Mouse (Mus musculus) adipocyte (in vitro differentiated cells): Measurements from ENCODE around the gene Afap1l2.

Experiments used
- DNase-seq: peaks from one replicate; pipeline ENCODE4 v3.0.0-alpha.2; 2016; ENCODE audit warnings: low spot score

The Afap1l2 gene

DNA sequence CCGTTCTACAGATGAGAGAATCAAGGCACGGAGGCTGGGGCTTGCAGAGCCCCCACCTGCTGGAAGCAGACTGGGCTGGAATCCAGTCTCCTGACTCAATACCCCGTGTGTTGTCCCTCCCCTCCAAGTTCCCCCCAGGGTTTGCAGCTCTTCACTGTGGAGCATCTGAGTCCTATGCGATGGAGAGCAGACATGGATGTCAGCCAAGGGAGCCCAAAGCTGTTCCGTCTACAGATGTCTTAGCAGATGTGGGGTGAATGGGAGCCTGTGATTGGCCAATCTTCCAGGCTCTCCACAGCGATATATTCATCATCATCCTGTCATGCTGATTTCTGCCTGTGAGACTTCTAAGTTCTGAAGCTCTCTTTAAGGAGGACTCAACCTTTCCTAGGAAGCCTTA lies 130.7 kb downstream of the Afap1l2 start:
- no peak for DNase-seq

DNA sequence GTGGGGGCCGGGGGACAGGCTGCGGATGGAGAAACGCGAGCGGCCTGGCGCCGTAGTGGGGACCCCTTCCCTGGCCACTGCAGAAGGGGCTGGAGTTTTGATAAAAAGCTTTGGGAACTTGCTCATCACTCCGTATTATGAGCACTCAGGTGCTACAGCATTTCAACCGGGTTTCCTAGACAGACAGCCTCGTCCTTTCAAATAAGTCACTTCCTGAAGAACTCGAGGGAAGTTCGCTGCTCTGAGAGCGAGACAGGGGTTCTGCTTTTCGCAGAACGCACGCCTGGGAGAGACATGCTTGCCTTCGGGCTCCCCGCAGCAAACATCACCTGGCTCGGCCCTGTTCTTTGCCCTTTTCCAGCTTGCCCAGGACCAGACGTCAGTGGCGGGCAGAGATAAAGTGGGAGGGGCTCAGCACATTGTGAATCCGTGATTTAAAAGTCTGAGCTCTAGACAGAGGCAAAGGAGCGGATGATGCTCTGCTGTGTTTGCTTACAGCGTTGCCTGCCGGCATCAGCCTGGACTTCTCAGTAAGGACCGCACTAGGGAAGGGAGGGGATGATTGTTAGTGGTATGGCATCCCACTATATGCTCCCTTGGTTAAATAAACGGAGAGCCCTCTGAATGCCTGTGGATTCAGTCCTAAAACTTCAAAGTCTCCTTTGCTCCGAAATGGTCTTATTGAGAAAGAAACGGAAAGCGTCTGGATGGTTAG lies 133.3 kb downstream of the Afap1l2 start:
- no peak for DNase-seq

DNA sequence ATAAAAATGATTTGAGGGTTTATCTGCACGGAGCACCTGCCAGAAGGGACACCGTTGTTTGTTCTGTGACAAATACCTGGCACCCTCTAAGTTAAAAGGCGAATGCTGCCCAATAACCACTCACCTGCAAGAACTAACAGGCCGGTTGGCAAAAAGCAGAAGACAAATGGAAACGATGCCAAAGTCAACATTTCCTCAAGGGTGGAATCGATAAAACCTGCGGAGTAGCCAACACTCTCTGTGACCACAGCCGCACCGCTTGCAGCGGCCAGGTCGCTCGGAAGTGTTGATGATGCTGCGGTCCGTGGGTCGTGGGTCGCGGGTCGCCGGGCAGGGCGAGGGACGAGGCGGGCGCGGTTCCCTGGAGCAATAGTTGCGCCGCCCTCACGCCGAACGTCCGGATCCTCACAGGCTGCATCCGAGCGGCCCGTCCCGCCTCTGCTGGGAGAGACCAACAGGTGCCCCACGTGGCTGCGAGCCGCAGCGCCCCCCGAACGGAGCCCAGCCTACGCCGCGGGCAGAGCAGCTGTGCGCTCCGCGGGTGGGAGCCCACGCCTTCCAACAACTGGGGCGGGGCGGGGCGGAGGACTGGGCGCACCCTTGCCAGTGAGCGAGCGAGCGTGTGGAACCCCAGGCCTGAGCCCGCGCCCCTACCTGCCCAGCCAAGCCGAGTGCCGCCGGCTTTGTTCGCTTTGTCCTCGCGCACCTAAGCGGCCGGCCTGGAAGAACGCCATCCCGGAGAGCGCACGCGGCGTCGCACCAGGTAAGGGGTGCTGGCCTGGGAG lies 134.0 kb downstream of the Afap1l2 start, which contains the start of gene Vwa2:
Gene Vwa2 (plus strand): TSS at position 434 of the 785 bp plus-strand sequence.
- no peak for DNase-seq

DNA sequence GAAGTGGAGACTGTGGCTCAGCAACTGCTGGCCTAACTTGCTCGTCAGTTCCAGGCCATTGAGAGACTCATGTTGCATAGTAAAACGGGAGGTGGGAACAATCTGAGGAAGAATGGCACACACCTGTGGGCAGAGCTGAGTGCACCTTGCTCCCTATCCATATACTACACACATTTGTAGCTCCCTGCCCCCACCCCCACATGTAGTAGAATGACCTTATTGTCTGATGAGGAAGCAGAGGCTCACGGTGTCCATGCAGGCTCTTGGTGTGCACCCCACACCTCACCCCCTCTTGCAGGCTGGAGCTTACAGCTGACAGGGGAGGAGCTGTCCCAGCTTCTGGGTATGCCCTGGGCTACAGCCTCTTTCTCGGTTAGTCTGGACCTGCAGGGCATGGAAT lies 140.3 kb downstream of the Afap1l2 start:
- no peak for DNase-seq
